Mouse (Mus musculus) heart, adult 2 months (tissue): ENCODE results near the gene Sost.

Experiments used
- CTCF ChIP-seq: fragments of 200-600 bp; IDR thresholded peaks from 2 replicates; pipeline ENCODE4 v1.8.1; 2022; ENCODE audit warnings: antibody characterized with exemption, mild to moderate bottlenecking, moderate library complexity
- EP300 ChIP-seq: fragments of 200-500 bp; IDR thresholded peaks from 2 replicates; pipeline ENCODE4 v1.6.1; 2011; ENCODE audit warnings: low read depth, low read length, control low read depth; ENCODE audit not compliant: insufficient read depth
- POLR2A ChIP-seq: fragments of 200-500 bp; IDR thresholded peaks from 2 replicates; pipeline ENCODE4 v1.6.1; 2011; ENCODE audit warnings: mild to moderate bottlenecking, low read depth, low read length, control low read depth; ENCODE audit not compliant: insufficient read depth

DNA sequence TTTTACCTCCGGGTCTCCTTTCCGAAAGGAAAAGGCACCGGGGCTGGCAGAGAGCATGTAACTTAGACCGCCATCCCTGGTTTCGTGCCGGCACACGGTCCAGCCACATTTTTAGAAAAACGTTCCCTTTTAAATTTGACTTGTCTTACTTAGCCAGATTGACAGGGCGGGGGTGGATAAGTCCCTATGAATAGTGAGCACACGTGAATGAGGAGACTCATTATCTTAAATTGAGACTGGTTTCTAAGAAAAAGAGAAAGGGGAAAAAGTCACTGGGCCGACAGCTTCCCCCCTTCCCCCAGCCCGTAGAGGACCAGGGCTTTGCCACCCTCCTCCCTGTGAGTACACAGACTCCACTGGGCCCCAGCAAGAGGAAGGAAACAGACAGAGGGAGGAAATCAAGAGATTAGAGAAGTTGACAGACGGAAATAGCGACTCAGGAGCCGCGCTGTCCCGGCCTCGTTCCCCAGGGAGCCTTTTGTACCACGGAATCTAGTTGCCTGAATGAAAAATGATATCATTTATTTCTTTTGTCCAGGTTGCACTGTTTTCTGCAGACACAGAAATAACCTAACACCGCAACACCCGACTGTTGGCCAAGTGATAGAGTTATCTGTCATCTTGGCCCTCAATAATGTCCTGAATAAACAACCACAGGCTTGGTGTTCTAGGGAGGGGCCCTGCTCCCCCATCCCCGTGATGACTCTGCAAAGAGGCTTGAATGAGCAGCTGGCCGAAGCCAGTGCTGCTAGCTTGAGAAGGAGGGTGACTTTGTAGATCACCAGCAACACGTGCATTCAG lies 14.1 kb downstream of the Sost start:
- no peak for TF ChIP-seq CTCF
- 0 out of 2 replicates have a peak, but pooled peaks have one; percentile 27 for TF ChIP-seq EP300
- TF ChIP-seq POLR2A: 0 out of 2 replicates have a peak, but pooled peaks have one; percentile 39
